Mouse (Mus musculus): ENCODE results near the gene Rab3b.

DNA sequence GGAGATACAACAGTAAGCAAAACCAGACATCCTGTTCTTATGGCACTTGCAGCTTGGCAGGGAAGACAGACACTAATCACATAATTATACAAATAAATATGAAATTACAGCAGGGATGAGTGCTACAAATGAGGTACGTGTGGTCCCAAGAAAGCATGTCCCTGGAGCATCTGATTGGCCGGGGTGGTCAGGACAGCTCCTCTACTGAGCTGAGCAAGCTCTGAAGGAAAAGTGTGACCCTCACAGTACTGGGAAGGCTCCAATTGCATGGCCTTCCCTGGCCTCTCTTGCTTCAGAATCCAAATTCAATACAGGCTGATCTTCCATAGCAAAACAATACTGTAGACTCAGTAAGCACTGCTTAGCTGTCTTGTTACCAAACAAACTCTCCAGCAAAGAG, 34.3 kb downstream of the Rab3b start:
- TF ChIP-seq POLR2A (IDR thresholded peaks at IDR 0.05; ENCODE audit: extremely low read depth, insufficient read depth, low read length): no peak
- no peak for TF ChIP-seq CTCF (IDR thresholded peaks at IDR 0.05; ENCODE audit: extremely low read depth, insufficient read depth, low read length)

Measured in cortical plate, adult 2 months (tissue).